Mouse (Mus musculus) lung, embryonic 14.5 days (tissue): ENCODE data around the gene Nkx2-5. TPM values are rescaled to one million over a fixed set of nuclear protein-coding genes. Genes with fewer than 3 reads are reported as not detected.

Source experiments
- ATAC-seq: fragments of 200-750 bp; cut with Nextera tagmentation; 2 replicates; pipeline ENCODE4 v1.8.0; 2017; ENCODE audit warnings: mild to moderate bottlenecking, moderate TSS enrichment, moderate library complexity; ENCODE audit not compliant: insufficient read depth
- DNase-seq: peaks from one replicate; pipeline ENCODE4 v3.0.0-alpha.2; 2015
- H3K27ac ChIP-seq: fragments of 300-500 bp; sonication (generic); 2 replicates; pipeline ENCODE4 v1.5.1; 2014; ENCODE audit warnings: low read depth, mild to moderate bottlenecking, moderate library complexity
- H3K27me3 ChIP-seq: fragments of 300-500 bp; sonication (generic); 2 replicates; pipeline ENCODE4 v1.6.1; 2014; ENCODE audit warnings: low read length, control low read depth; ENCODE audit not compliant: insufficient read depth
- H3K36me3 ChIP-seq: fragments of 300-500 bp; sonication (generic); 2 replicates; pipeline ENCODE4 v1.6.1; 2014; ENCODE audit warnings: control low read depth; ENCODE audit not compliant: insufficient read depth
- H3K4me1 ChIP-seq: fragments of 300-500 bp; sonication (generic); 2 replicates; pipeline ENCODE4 v1.6.1; 2014; ENCODE audit warnings: antibody characterized with exemption, control low read depth; ENCODE audit not compliant: insufficient read depth
- H3K4me2 ChIP-seq: fragments of 300-500 bp; sonication (generic); 2 replicates; pipeline ENCODE4 v1.6.1; 2014; ENCODE audit warnings: mild to moderate bottlenecking
- H3K4me3 ChIP-seq: fragments of 300-500 bp; sonication (generic); 2 replicates; pipeline ENCODE4 v1.5.1; 2014; ENCODE audit warnings: low read depth, low read length
- H3K9ac ChIP-seq: fragments of 300-500 bp; sonication (generic); 2 replicates; pipeline ENCODE4 v1.6.1; 2014
- H3K9me3 ChIP-seq: fragments of 300-500 bp; sonication (generic); 2 replicates; pipeline ENCODE4 v1.6.1; 2016; ENCODE audit warnings: low read depth, low read length, control low read depth
- CTCF ChIP-seq: IDR thresholded peaks from 2 replicates; pipeline ENCODE4 v1.5.1; 2016; ENCODE audit warnings: antibody characterized with exemption, low read depth
- WGBS: fragments of 180-500 bp; shearing (Covaris S2); extraction: QIAGEN DNeasy Blood & Tissue Kit; methylation state at CpG from one replicate; pipeline ENCODE4 v1.1.7; 2014; 5-methylcytosine and 5-hydroxymethylcytosine counted together
- polyA plus RNA-seq: library from polyadenylated mRNA; unstranded; fragments of >200 nt; fragmentation: Nextera tagmentation; extraction: Ambion mirVana; gene quantifications from 2 replicates; pipeline ENCODE4 v1.2.1, GENCODE M21; 2014

The Nkx2-5 gene
- polyA plus RNA-seq, 1 experiment from 2014 or later = 0.24 TPM

GRCm38 (mm10) chr17:26852262-26852661 is 7.5 kb upstream of the Nkx2-5 start:
- H3K4me2 ChIP-seq = no peak overlapping the region
- no peaks in the 10 kb centered on the region for H3K4me1 ChIP-seq
- no peak for DNase-seq
- H3K27ac ChIP-seq = no peak overlapping the region
- ATAC-seq = no peak
- TF ChIP-seq CTCF = no peak
- H3K36me3 ChIP-seq = no peaks in the 10 kb centered on the region
- H3K27me3 ChIP-seq = peaks cover 91% of the 10 kb centered on the region
- H3K9me3 ChIP-seq = no peaks in the 10 kb centered on the region
- WGBS = 15% methylated on average over 4 of the region's 4 CpGs
- no peak overlapping the region for H3K4me3 ChIP-seq
- H3K9ac ChIP-seq = no peak overlapping the region

DNA sequence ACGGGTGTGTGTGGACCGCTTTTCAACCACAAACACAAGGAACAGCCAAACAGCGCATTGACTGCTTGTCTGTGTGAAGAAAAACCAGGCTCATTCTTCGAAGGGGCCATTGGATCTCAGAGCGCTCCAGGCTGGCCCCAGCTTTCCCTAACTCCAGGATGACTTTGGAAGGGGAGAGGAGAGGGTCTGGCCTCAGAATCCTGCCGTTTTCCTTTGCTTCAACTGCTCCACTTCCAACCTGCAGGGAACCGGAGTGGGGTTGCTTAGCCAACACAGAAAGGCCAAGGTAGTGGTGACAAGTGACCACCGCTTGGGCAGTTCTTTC is 6.3 kb upstream of the Nkx2-5 start:
- Histone ChIP-seq H3K4me2 (peak overlapping the region; percentile 51), H3K4me3 (peak overlapping the region; percentile 26)

DNA sequence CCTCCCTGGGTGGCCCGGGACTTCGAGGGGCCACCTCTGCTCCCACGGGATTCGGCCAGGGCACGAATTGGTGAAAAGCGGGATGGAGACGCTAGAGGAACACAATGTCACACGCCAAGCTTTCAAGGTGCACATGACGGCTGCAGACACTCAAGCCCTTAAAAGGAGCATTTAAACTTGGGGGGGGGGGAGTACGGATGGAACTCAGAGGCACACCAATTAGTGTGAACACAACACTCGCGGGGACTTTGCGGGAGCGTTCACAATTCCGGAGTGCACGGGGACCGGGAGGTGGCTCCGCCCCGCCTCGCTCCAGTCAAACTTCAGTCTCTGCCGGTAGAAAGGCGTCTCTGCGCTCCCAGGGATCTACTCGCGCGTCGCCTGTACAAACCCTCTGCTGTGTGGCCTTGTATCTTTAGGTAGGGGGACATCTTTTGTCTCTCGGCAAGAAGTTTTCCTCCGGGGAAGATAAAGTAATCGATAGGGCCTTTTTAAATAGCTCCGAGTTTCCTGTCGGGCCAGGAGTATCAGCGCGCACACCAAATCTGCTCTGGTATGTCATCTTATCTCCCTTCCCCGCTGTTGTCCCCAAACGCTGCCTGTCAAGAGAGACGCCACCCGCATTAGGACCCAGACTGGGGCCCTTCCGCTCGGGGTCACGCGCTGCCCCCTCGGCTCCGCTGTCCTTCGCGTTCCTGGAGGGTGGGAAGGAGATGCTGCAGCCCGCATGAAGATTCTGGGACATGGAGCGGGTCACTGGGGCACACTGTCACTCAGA is 5.7 kb upstream of the Nkx2-5 start:
- Histone ChIP-seq H3K27ac (0 out of 2 replicates have a peak overlapping the region, but pooled peaks have one; percentile 18), H3K4me1 (no peaks in the 10 kb centered on the region), H3K36me3 (no peaks in the 10 kb centered on the region), H3K27me3 (peaks cover 89% of the 10 kb centered on the region), H3K9ac (no peak overlapping the region; the same call in 1 of the 2 replicates), H3K9me3 (no peaks in the 10 kb centered on the region), H3K4me2 (peak overlapping the region; percentile 51), H3K4me3 (peak overlapping the region; percentile 26)
- ATAC-seq = peak; percentile 21; the same call in 1 of the 2 replicates
- DNase-seq = no peak
- no peak for TF ChIP-seq CTCF
- WGBS = 1% methylated on average over 48 of the region's 48 CpGs

More for the DNA sequence above, 6.3 kb upstream of the Nkx2-5 start:
- Histone ChIP-seq H3K4me1 (no peaks in the 10 kb centered on the region), H3K27ac (no peak overlapping the region), H3K27me3 (peaks cover 89% of the 10 kb centered on the region), H3K9ac (no peak overlapping the region), H3K36me3 (no peaks in the 10 kb centered on the region), H3K9me3 (no peaks in the 10 kb centered on the region)
- ATAC-seq (no peak), DNase-seq (no peak)
- WGBS = 9% methylated on average over 8 of the region's 8 CpGs
- no peak for TF ChIP-seq CTCF

DNA sequence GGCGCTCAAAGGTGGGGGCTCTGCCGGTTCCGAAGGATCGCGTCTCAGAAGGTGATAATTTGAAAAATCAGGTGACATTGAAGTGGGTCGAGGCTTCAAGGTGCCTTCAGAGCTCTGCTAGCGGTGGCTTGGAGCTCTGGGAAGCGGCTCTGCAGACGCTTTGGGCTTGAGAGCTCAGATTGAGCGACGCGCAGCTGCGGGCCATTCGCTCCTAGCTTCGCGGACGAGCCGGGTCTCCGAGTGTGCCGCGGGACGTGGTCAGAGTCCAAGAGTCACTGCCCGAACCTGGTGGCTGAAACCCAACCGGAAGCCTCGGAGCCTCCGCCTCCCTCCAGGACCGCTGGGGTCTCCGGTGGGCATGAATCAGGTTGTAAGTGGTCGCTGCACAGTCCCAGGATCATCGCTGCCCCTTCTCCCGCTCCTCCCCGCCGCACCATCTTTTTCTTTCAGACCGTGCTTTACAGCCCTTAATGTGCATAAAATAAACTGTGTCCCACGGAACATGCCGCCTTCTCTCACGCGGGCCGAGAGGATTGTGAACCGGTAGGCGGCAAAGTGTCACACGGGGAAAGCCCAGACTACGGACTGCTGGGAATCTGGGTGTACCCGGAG is 5.0 kb upstream of the Nkx2-5 start:
- Histone ChIP-seq H3K4me2 (peak overlapping the region; percentile 51), H3K4me1 (no peaks in the 10 kb centered on the region), H3K4me3 (peak overlapping the region; percentile 26), H3K27me3 (peaks cover 89% of the 10 kb centered on the region), H3K27ac (peak overlapping the region; percentile 18; the same call in 1 of the 2 replicates), H3K9ac (no peak overlapping the region; the same call in 1 of the 2 replicates), H3K36me3 (no peaks in the 10 kb centered on the region), H3K9me3 (no peaks in the 10 kb centered on the region)
- TF ChIP-seq CTCF = no peak
- DNase-seq (no peak), ATAC-seq (no peak)
- WGBS = under 1% methylated on average over 44 of the region's 44 CpGs

GRCm38 (mm10) chr17:26849106-26849745 is 4.4 kb upstream of the Nkx2-5 start:
- Histone ChIP-seq H3K4me1 (0 out of 2 replicates have a peak, but pooled peaks cover 3% of the 10 kb centered on the region), H3K4me3 (peak overlapping the region; percentile 26), H3K4me2 (peak overlapping the region; percentile 51), H3K27me3 (peaks cover 90% of the 10 kb centered on the region), H3K9ac (no peak overlapping the region; the same call in 1 of the 2 replicates), H3K36me3 (no peaks in the 10 kb centered on the region), H3K9me3 (no peaks in the 10 kb centered on the region), H3K27ac (peak overlapping the region; percentile 18; the same call in 1 of the 2 replicates)
- ATAC-seq = no peak
- WGBS = 4% methylated on average over 19 of the region's 19 CpGs
- no peak for TF ChIP-seq CTCF
- DNase-seq = no peak

DNA sequence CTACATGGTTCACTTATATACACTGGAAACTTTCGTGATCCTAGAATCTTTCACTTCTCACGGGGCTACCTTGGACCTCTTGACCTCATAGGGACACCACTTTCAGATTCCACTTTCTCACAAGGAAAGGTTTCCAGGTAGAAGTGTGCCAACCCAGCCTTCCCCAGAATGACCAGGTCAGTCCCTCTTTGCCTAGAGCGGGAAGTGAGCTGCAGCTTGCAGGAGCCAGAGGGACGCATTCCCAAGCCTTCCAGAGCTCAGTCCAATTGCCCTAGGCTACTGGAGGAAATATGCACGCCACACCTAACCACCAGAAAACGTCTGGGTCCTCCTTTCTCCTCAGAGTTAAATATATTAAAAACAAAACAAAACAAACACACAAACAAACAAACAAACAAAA is 3.4 kb upstream of the Nkx2-5 start:
- no peak for ATAC-seq
- no peak overlapping the region for H3K4me2 ChIP-seq
- no peak for TF ChIP-seq CTCF
- H3K27me3 ChIP-seq = peaks cover 91% of the 10 kb centered on the region
- WGBS = 4% methylated on average over 6 of the region's 6 CpGs
- no peaks in the 10 kb centered on the region for H3K36me3 ChIP-seq
- no peak for DNase-seq
- H3K9me3 ChIP-seq = no peaks in the 10 kb centered on the region
- H3K9ac ChIP-seq = no peak overlapping the region
- H3K4me3 ChIP-seq = no peak overlapping the region
- no peak overlapping the region for H3K27ac ChIP-seq
- 0 out of 2 replicates have a peak, but pooled peaks cover 3% of the 10 kb centered on the region for H3K4me1 ChIP-seq

DNA sequence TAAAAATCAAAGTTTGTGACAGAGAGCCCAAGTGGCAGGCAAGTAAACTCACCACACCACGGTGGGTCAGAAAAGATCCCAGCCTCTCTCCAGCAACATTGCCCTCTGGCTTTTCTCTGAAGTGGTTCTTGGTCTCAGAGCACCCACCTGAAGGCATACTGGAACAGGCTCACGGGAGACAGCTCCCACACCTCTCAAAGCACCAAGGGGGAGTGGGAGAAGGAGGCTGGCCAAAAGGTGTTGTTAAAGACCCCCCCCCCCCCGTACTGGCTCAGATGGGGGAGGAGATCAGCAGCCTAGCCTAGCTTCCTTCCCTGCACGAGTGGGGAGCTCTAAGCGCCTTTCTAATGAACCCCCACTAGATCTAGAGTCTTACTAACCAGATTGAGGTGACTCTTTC is 3.0 kb upstream of the Nkx2-5 start:
- ATAC-seq (no peak), DNase-seq (no peak)
- H3K27me3 ChIP-seq = peaks cover 93% of the 10 kb centered on the region
- no peak overlapping the region for H3K27ac ChIP-seq
- H3K4me1 ChIP-seq = 0 out of 2 replicates have a peak, but pooled peaks cover 3% of the 10 kb centered on the region
- H3K36me3 ChIP-seq = no peaks in the 10 kb centered on the region
- H3K9me3 ChIP-seq = no peaks in the 10 kb centered on the region
- H3K4me3 ChIP-seq = no peak overlapping the region
- H3K9ac ChIP-seq = no peak overlapping the region
- H3K4me2 ChIP-seq = no peak overlapping the region
- 0% methylated on average over 5 of the region's 5 CpGs for WGBS
- TF ChIP-seq CTCF = no peak
